Mouse (Mus musculus): ENCODE measurements at regions not wholly inside any gene's neighbourhood (a gene's known extent, or its start where the extent isn't known, plus 50 kb on each side); places are given as distances from the start of the nearest gene placed in this dataset.
A peak's percentile ranks its signal among the peaks of the same experiment; 100 is the strongest.

DNA sequence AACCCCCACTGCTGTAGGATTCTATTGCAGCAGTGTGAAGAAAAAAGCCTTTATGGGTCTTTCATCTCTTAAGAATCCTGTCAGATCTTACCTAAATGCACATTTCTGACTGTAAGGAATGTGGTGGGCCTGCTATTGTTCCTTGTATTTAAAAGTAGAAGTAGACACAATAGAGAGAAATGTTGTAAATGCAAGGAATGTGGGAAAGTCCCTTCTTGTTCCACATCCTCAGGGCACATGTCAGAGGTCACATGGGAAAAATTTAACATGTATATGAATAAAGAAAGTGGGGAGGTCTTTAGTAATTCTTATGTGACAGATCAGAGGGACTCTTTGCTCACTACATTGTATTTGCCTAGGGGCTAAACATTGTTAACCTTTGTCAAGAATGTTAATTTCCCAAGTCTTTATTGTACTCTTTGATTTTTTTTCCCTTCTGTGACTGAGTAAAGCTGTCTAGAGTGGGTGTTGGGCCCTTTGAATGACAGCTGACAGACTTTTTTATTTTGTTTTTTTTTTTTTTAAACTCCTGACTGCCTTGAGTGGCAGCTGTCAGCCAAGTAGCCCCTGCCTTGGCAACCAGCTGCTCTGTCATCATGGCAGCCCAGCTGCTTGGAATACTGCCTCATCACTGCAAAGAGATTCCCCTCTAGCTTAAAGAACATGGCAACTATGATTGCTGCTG is 117.9 kb downstream of the Icos start:
- H3K9ac ChIP-seq (ENCODE audit: low read depth, low read length), result no peak overlapping the region
- intact Hi-C loops (cut with DNase I), result no loop called here
- no peak for DNase-seq
- TF ChIP-seq EP300 (IDR thresholded peaks at IDR 0.05; ENCODE audit: insufficient read depth, low read depth, low read length) (no peak), POLR2A (IDR thresholded peaks at IDR 0.05; ENCODE audit: insufficient read depth, low read depth, low read length) (no peak), CTCF (IDR thresholded peaks at IDR 0.05) (no peak)
- no peak overlapping the region for H3K27ac ChIP-seq
- H3K4me1 ChIP-seq (ENCODE audit: control insufficient read depth, insufficient read depth, low read length), result no peaks in the 10 kb centered on the region
- H3K4me3 ChIP-seq, result no peak overlapping the region
- no peaks in the 10 kb centered on the region for H3K27me3 ChIP-seq (ENCODE audit: control insufficient read depth, insufficient read depth, low read length)
- H3K79me2 ChIP-seq (replicated peaks; ENCODE audit: control insufficient read depth, insufficient read depth, low read length), result no peaks in the 10 kb centered on the region
- no peaks in the 10 kb centered on the region for H3K36me3 ChIP-seq (ENCODE audit: control insufficient read depth, insufficient read depth, low read length)

GRCm38 (mm10) chr1:61099341-61099740 is 121.6 kb downstream of the Icos start:
- H3K9ac ChIP-seq (ENCODE audit: low read depth, low read length), result no peak overlapping the region
- TF ChIP-seq CTCF (IDR thresholded peaks at IDR 0.05) (no peak), POLR2A (IDR thresholded peaks at IDR 0.05; ENCODE audit: insufficient read depth, low read depth, low read length) (no peak), EP300 (IDR thresholded peaks at IDR 0.05; ENCODE audit: insufficient read depth, low read depth, low read length) (no peak)
- H3K36me3 ChIP-seq (ENCODE audit: control insufficient read depth, insufficient read depth, low read length), result no peaks in the 10 kb centered on the region
- no peaks in the 10 kb centered on the region for H3K27me3 ChIP-seq (ENCODE audit: control insufficient read depth, insufficient read depth, low read length)
- H3K27ac ChIP-seq, result no peak overlapping the region
- WGBS, result 72% methylated on average over 5 of the region's 5 CpGs
- no peak for DNase-seq
- no peaks in the 10 kb centered on the region for H3K79me2 ChIP-seq (replicated peaks; ENCODE audit: control insufficient read depth, insufficient read depth, low read length)
- no peaks in the 10 kb centered on the region for H3K4me1 ChIP-seq (ENCODE audit: control insufficient read depth, insufficient read depth, low read length)
- no peak overlapping the region for H3K4me3 ChIP-seq
- intact Hi-C loops (cut with DNase I), result no loop called here

DNA sequence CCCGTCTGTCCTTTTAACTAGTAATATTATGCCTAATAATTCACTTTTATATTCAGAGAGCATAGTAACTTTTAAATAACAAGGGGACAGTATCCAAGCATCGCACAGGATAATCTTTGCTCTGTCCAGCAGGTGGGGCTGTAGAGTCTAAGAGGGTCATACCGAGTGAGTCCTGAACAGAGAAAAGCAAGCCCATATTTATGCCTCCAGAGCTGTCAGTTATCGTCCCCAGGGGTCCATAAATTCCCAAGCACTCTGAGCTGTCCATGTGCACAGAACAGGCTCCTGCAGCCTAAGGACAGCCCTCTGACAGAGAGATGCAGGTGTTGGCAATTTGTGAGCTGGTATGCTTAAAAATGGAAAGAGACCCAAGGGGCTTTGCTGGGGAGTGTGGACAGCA is 124.0 kb downstream of the Icos start:
- H3K4me3 ChIP-seq, result no peak overlapping the region
- H3K36me3 ChIP-seq (ENCODE audit: control insufficient read depth, insufficient read depth, low read length), result no peaks in the 10 kb centered on the region
- no peaks in the 10 kb centered on the region for H3K27me3 ChIP-seq (ENCODE audit: control insufficient read depth, insufficient read depth, low read length)
- TF ChIP-seq CTCF (IDR thresholded peaks at IDR 0.05), result peak; percentile 66
- no peak for TF ChIP-seq EP300 (IDR thresholded peaks at IDR 0.05; ENCODE audit: insufficient read depth, low read depth, low read length)
- no peak for TF ChIP-seq POLR2A (IDR thresholded peaks at IDR 0.05; ENCODE audit: insufficient read depth, low read depth, low read length)
- H3K4me1 ChIP-seq (ENCODE audit: control insufficient read depth, insufficient read depth, low read length), result no peaks in the 10 kb centered on the region
- H3K9ac ChIP-seq (ENCODE audit: low read depth, low read length), result no peak overlapping the region
- 64% methylated on average over 4 of the region's 4 CpGs for WGBS
- DNase-seq, result peak in 1 of 2 experiments; percentile 4
- H3K79me2 ChIP-seq (replicated peaks; ENCODE audit: control insufficient read depth, insufficient read depth, low read length), result no peaks in the 10 kb centered on the region
- no peak overlapping the region for H3K27ac ChIP-seq
- intact Hi-C loops (cut with DNase I), result no loop called here

GRCm38 (mm10) chr1:61102346-61102745 is 124.6 kb downstream of the Icos start:
- 52% methylated on average over 5 of the region's 5 CpGs for WGBS
- Histone ChIP-seq H3K4me3 (no peak overlapping the region), H3K79me2 (replicated peaks; ENCODE audit: control insufficient read depth, insufficient read depth, low read length) (no peaks in the 10 kb centered on the region), H3K36me3 (ENCODE audit: control insufficient read depth, insufficient read depth, low read length) (no peaks in the 10 kb centered on the region), H3K9ac (ENCODE audit: low read depth, low read length) (no peak overlapping the region), H3K27ac (no peak overlapping the region), H3K27me3 (ENCODE audit: control insufficient read depth, insufficient read depth, low read length) (no peaks in the 10 kb centered on the region), H3K4me1 (ENCODE audit: control insufficient read depth, insufficient read depth, low read length) (no peaks in the 10 kb centered on the region)
- no peak for DNase-seq
- TF ChIP-seq EP300 (IDR thresholded peaks at IDR 0.05; ENCODE audit: insufficient read depth, low read depth, low read length) (no peak), POLR2A (IDR thresholded peaks at IDR 0.05; ENCODE audit: insufficient read depth, low read depth, low read length) (no peak), CTCF (IDR thresholded peaks at IDR 0.05) (no peak)
- intact Hi-C loops (cut with DNase I), result no loop called here

DNA sequence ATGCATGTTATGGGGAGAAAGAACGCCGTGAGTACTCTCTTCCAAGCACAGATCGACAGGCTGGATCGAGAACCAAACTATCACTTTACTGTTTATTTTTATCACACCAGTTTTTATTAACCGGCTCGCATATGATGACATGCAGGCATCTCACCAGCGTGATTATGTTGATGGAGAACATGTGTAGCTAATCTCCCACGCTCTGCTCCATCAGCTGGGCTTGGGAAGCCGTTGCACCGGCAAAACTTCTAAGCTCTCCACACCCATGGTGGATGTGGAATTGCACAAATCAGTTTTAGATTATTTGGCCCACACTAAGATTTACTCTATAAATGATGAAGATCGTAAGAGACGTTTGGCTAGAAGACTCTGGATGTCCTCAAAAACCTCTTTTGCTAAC is 125.9 kb downstream of the Icos start:
- no peaks in the 10 kb centered on the region for H3K27me3 ChIP-seq (ENCODE audit: control insufficient read depth, insufficient read depth, low read length)
- no peak overlapping the region for H3K4me3 ChIP-seq
- no peak overlapping the region for H3K9ac ChIP-seq (ENCODE audit: low read depth, low read length)
- no peak overlapping the region for H3K27ac ChIP-seq
- DNase-seq, result no peak
- intact Hi-C loops (cut with DNase I), result no loop called here
- no peaks in the 10 kb centered on the region for H3K79me2 ChIP-seq (replicated peaks; ENCODE audit: control insufficient read depth, insufficient read depth, low read length)
- H3K36me3 ChIP-seq (ENCODE audit: control insufficient read depth, insufficient read depth, low read length), result no peaks in the 10 kb centered on the region
- no peaks in the 10 kb centered on the region for H3K4me1 ChIP-seq (ENCODE audit: control insufficient read depth, insufficient read depth, low read length)
- no peak for TF ChIP-seq CTCF (IDR thresholded peaks at IDR 0.05)
- TF ChIP-seq POLR2A (IDR thresholded peaks at IDR 0.05; ENCODE audit: insufficient read depth, low read depth, low read length), result no peak
- TF ChIP-seq EP300 (IDR thresholded peaks at IDR 0.05; ENCODE audit: insufficient read depth, low read depth, low read length), result no peak
- 63% methylated on average over 12 of the region's 12 CpGs for WGBS

DNA sequence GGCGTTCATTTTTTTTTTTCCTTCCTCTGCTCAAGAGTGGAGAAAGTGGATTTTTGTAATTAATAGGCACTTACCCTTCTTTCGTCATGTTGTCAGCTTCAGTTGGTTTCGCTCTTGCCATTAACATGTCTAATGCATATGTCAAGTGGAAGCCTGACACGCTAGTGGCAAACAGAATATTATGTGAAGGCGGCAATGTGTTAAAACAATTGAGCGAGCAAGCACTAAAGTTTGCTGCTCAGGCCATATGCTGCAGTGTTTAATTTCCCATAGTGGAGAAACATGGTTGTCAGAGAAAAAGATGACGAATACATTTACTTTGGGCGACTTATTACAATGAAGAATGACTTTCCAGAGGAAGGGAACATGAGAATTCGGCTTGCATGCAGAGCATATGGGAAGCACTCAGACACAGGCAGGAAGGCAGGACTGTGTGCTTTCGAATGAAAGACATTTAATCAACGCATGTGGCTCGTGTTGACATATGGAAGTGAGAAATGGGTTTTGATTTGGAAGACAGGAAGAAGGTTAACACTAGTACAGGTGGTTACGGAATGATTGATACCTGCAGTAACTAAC is 134.1 kb downstream of the Icos start:
- no peak for DNase-seq
- WGBS, result 89% methylated on average over 13 of the region's 13 CpGs
- Histone ChIP-seq H3K9ac (ENCODE audit: low read depth, low read length) (no peak overlapping the region), H3K79me2 (replicated peaks; ENCODE audit: control insufficient read depth, insufficient read depth, low read length) (no peaks in the 10 kb centered on the region), H3K4me1 (ENCODE audit: control insufficient read depth, insufficient read depth, low read length) (no peaks in the 10 kb centered on the region), H3K27me3 (ENCODE audit: control insufficient read depth, insufficient read depth, low read length) (no peaks in the 10 kb centered on the region), H3K27ac (no peak overlapping the region), H3K36me3 (ENCODE audit: control insufficient read depth, insufficient read depth, low read length) (no peaks in the 10 kb centered on the region), H3K4me3 (no peak overlapping the region)
- TF ChIP-seq CTCF (IDR thresholded peaks at IDR 0.05) (no peak), POLR2A (IDR thresholded peaks at IDR 0.05; ENCODE audit: insufficient read depth, low read depth, low read length) (no peak), EP300 (IDR thresholded peaks at IDR 0.05; ENCODE audit: insufficient read depth, low read depth, low read length) (no peak)
- intact Hi-C loops (cut with DNase I), result no loop called here

Measured in heart, adult 2 months (tissue).